Mouse (Mus musculus): ENCODE measurements around the gene Cyfip2.

Cyfip2 gene

DNA sequence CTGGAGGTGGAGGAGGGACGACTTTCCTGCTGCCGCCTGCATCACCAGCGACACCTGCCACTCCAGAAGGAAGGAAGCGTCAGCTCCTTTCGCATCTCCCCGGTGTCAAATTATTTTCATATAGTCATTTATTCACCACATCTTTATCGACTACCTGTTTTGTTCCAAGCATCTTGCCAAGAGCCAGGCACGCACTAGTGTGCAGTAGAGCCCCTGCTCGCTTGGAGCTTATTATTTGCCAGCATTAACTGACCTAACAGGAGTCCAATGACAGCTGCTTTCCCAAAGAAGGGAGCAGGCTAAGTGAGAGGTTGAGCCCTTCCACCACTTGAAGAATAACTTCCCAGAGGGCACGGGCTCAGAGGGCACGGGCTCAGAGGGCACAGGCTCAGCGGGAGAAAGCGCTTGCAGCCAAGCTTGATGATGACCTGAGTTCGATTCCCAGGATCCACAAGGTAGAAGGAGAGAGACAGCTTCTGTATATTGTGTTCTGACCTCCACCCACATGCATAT is at the start of gene Cyfip2:
Cyfip2 (minus strand) TSS at position 337 of the 513 bp plus-strand sequence.
- peak in 1 of 2 experiments; percentile 35 for DNase-seq (ENCODE audit: low spot score in 2 of 2)

DNA sequence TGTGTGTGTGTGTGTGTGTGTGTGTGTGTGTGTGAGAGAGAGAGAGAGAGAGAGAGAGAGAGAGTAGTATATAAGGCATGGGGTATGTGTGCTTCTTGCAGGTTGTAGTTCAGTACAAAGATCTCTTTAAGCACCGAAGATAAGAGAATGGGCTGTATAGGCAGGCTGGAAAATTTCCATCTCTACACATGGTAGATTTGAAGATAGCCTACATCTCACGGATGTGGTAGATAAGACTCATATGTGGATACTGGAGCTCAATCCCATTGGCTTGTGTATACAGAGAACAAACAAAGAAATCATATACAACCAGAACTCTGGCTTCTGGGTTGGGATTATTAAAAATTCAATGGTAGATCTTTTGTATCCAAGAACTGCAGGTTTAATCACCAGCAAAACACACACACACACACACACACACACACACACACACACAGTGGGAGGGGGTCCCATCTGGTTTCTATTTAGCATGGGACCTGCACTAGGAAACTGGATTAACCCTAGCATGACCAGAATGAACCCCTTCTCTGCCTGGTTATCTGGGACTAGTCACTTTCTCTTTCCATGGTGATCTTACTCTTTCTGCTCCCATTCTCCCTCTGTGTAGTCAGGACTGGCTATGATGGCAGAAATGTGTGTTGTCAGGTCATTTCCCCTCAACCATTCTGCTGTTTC is 48.5 kb upstream of the Cyfip2 start:
- no peak for DNase-seq (ENCODE audit: low spot score in 2 of 2)

GRCm38 (mm10) chr11:46358369-46358768 is 45.7 kb upstream of the Cyfip2 start:
- DNase-seq (ENCODE audit: low spot score in 2 of 2) = no peak

- DNase-seq (ENCODE audit: low spot score in 2 of 2) = no peak
Measured at GRCm38 (mm10) chr11:46349681-46350410, 37.2 kb upstream of the Cyfip2 start.

GRCm38 (mm10) chr11:46348416-46348815 is 35.8 kb upstream of the Cyfip2 start:
- DNase-seq (ENCODE audit: low spot score in 2 of 2) = no peak

DNA sequence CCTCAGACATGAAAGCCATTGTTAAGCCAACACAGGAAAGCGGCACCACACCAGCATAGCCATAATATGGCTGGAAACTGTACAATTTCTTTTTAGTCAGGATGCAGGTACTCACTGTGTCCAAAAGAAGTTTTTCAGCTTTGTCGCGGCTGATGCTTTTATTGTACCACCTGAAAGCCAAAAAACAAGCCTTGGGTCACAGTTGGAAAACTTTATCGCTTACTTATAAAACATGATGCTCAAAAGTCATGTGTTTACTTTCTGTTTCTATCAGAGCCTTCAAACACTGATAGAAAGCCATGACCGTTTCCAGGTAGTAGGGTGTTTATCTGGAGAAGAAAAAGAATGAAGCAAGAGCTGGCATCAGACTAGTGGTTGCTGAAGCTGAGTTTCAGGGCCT is 35.1 kb upstream of the Cyfip2 start:
- no peak for DNase-seq (ENCODE audit: low spot score in 2 of 2)

DNA sequence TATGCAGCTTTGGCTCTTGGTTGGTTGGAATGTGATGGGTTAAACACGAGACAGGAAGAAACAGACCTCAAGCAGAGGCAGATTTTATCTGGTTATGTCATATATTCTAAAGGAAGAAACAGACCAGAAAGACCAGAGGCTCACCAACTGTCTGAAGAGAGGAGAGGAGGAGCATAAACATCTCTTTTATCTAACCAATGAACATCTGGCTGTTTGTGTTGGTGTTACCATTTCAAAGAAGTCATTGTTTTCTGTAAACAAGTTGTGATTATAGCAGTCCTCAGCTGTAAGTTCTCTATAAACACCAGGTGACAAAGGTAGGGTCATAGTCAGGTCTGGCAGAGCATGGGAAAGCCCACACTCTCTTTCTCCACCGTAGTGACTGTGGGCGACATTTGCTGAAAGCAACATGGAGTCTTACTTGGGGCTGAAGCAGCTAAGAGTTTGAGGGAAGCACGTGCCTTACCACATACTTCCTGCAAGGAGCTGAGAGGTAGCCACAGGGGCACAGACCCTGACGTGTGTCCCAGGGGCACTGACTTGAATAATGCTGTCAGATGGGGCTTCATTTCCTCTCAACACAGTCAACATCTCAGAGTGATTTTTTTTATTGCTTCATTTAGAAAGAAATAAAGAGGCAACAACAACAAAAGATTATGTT is 31.4 kb upstream of the Cyfip2 start:
- no peak for DNase-seq (ENCODE audit: low spot score in 2 of 2)

- peak in 1 of 2 experiments; percentile 26 for DNase-seq (ENCODE audit: low spot score in 2 of 2)
Measured at GRCm38 (mm10) chr11:46341960-46342359, 29.3 kb upstream of the Cyfip2 start.

GRCm38 (mm10) chr11:46336020-46336419 is 23.4 kb upstream of the Cyfip2 start:
- no peak for DNase-seq (ENCODE audit: low spot score in 2 of 2)

DNA sequence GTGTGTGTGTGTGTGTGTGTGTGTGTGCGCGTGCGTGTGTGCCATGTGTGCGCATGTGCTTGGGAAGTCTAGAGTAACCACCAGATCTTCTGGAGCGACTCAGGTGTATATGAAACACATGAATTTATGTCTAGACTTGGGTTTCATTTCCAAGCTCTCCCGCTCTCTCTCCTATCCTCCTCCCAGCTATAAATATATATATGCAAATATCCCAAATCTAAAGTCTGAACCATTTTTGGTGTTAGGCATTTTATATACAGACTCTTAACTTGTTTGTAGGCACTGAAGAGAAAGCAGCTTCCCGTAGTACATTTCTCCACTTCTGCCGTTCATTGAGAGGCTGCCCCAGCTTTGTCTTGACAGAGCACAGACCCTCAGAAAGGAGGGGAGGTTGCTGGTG is 19.6 kb upstream of the Cyfip2 start:
- DNase-seq (ENCODE audit: low spot score in 2 of 2) = no peak

- no peak for DNase-seq (ENCODE audit: low spot score in 2 of 2)
Measured at GRCm38 (mm10) chr11:46326271-46327015, 13.8 kb upstream of the Cyfip2 start.

DNA sequence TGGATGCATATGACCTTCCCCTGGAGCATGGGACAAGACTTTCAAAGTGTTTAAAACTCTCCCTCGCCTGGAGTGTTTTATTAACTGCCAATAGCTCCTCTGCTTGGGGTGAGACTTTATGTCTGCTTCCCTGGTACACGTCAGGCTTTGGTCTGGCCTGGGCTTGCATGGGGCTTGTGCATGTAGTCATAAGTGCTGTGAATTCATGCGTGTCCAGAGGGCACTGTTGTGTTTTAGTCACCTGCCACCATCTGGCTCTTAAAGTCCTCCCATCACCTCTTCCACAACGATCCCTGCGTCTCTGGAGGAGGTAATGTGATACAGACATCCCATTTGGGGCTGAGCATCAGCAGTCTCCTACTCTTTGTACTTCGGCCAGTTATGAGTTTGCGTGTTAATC is 8.9 kb upstream of the Cyfip2 start:
- DNase-seq (ENCODE audit: low spot score in 2 of 2) = no peak

- DNase-seq (ENCODE audit: low spot score in 2 of 2) = no peak
Measured at GRCm38 (mm10) chr11:46314534-46314933, 1.9 kb upstream of the Cyfip2 start.

DNA sequence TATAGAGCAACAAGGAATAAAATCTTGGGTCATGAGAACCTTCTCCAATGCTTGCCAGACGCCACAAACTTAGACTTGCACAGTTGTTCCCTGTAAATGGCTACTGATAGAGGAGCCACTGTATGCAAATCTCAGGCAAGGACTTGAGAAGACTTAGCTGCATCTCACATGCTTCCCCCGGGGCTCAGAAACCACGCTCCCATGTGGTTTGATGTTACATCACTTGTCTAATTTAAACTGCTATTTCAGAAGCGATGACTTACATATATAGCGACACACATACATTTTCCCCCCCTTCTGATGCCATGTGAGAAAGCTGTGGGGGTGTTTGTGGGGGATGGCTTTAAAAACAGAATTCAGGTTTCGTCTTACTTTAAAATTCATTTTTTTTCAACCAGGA is 1.2 kb upstream of the Cyfip2 start:
- no peak for DNase-seq (ENCODE audit: low spot score in 2 of 2)

GRCm38 (mm10) chr11:46311703-46312522 is 746 bp downstream of the Cyfip2 start:
- no peak for DNase-seq (ENCODE audit: low spot score in 2 of 2)

GRCm38 (mm10) chr11:46311181-46311702 is 1.4 kb downstream of the Cyfip2 start:
- DNase-seq (ENCODE audit: low spot score in 2 of 2) = no peak

GRCm38 (mm10) chr11:46310647-46311063 is 2.0 kb downstream of the Cyfip2 start:
- no peak for DNase-seq (ENCODE audit: low spot score in 2 of 2)

GRCm38 (mm10) chr11:46309808-46310555 is 2.7 kb downstream of the Cyfip2 start:
- no peak for DNase-seq (ENCODE audit: low spot score in 2 of 2)

DNA sequence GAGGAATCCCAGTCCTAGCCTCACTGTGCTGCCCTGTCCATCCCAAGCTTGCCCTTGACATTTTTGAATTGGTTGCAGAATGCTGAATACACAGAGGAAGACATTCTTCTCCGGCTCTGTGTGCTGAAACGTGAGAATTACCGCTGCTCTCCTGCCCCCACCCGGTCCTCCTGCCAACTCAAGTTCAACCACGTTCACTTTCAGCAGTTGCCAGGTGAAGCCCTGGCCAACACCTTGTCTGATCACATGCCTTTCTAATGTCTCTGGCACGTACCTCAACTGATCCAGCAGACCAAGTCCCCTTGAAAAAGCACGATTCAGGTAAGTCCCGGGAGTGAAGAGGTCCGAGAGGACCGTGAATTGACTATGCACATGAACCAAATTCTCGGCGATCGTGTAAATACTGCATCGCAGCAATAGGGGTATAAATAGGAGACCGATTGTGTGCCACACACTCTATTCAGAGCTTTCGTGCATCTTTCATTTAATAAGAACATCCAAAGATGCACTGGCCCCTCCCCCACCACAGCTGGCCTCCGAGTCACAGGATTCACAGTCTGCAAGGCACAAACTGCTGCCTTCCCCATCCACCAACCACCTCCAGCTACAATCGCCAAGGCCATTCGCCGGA is 3.4 kb downstream of the Cyfip2 start:
- DNase-seq (ENCODE audit: low spot score in 2 of 2) = no peak
